Mouse (Mus musculus): ENCODE measurements around the gene Hsd3b6.
"Not testable (repeated sequence)": the region's sequence is repeated elsewhere in the genome, so short reads cannot be mapped to it uniquely, and the experiment has no call there.

The Hsd3b6 gene

GRCm38 (mm10) chr3:98814101-98814670, at the start of gene Hsd3b6:
Gene Hsd3b6 (minus strand): TSS chr3:98814443.
- DNase-seq (ENCODE audit: low spot score in 2 of 2): no peak

GRCm38 (mm10) chr3:98862800-98863199, 48.6 kb upstream of the Hsd3b6 start:
- DNase-seq (ENCODE audit: low spot score in 2 of 2): no peak

DNA sequence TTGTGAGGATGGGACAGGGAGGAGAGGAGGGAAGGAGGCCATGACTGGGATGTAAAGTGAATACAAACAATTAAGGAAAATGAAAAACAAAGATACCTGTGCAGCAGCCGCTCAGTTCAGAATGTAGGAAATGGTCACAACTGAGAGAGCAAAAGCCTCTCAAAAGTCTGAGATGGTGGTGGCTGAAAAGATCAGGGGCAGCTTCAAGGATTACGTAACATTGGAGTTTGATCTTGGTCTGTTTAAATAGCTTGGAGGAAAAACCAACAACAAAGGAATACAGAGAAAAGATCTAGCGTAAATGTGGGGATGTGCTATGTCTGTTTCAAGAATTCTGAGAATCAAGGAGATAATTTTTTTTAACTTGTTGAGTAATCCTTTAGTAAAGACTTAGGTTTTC, 45.3 kb upstream of the Hsd3b6 start, which contains the start of gene Hsd3b1:
Gene Hsd3b1 (minus strand): TSS at position 219 of the 400 bp plus-strand sequence.
- DNase-seq (ENCODE audit: low spot score in 2 of 2): no peak

DNA sequence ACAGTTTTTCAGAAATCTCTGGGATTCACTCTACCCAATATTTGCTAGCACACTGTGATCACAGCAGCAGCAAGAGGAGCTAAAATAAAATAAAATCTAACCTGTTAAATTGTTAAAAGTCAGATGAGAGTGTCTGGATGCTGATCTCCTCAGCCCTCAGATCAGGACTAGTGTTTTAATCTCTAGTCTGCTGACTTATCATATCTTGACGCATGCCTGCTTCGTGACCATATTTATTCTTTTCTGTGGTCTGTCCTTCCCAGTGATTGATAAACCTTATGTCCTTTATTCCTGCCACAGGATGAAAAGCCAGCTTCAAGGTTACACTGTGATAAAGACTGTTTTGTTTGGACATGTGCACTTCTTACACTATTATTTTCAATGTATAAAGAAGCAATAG, 43.8 kb upstream of the Hsd3b6 start:
- no peak for DNase-seq (ENCODE audit: low spot score in 2 of 2)

- DNase-seq (ENCODE audit: low spot score in 2 of 2): no peak
These were observed 42.6 kb upstream of the Hsd3b6 start for GRCm38 (mm10) chr3:98856892-98857291.

GRCm38 (mm10) chr3:98855160-98855559, 40.9 kb upstream of the Hsd3b6 start:
- DNase-seq (ENCODE audit: low spot score in 2 of 2): no peak

DNA sequence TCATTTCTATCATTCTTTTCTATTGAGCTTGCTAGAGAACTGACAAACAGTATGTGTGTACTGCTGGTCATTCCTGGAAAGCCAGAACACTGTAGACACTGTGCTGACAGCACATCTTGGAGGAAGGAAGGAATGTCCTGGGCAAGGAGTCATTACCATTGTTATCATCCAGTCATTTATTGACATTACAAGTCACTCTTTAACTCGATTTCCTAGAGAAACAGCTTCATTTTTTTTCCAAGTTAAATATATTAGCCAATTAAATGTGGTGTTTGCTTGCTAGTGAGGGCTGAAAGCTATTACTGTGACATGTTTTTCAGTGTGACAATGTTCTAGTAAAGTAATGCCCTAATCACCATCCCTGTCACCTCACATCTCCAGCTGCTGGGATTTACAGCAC, 39.4 kb upstream of the Hsd3b6 start:
- DNase-seq (ENCODE audit: low spot score in 2 of 2): no peak

DNA sequence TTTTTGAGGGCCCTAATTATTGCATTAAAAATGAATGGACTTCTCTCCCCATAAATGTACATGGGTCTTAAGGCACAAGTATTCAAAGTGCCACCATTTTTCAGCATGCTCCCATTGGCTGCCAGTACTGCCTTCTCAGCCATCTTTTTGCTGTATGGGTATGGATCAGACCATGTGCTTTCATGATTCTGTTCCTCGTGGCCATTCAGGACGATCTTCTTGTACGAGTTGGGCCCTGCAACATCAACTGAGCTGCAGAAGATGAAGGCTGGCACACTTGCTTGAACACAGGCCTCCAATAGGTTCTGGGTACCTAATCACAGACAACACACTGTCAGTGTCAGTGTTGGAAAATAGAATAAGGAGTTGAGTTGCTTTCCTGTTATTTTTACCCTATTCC, 38.8 kb upstream of the Hsd3b6 start:
- no peak for DNase-seq (ENCODE audit: low spot score in 2 of 2)

- no peak for DNase-seq (ENCODE audit: low spot score in 2 of 2)
These were observed 38.4 kb upstream of the Hsd3b6 start for GRCm38 (mm10) chr3:98852631-98853030.

- DNase-seq (ENCODE audit: low spot score in 2 of 2): no peak
These were observed 37.6 kb upstream of the Hsd3b6 start for GRCm38 (mm10) chr3:98851853-98852252.

DNA sequence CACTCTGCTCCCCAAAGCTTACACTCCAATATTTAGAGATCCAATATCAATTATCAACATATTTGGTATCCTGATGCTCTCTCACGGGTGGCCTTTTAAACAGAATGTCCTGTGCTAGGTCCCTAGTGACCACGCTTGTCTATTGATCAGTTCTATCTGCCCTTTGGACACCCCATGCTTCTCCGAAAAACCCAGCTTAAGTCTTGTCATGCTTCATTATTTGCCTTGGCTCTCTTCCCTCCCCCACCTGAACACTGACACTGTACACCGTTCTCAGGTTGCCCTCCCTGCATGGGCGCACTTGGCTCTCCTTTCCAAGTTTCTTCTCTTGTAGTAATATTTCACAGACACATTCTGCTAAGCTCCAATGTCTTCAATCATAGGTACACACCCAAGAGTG, 36.0 kb upstream of the Hsd3b6 start:
- DNase-seq (ENCODE audit: low spot score in 2 of 2): no peak

DNA sequence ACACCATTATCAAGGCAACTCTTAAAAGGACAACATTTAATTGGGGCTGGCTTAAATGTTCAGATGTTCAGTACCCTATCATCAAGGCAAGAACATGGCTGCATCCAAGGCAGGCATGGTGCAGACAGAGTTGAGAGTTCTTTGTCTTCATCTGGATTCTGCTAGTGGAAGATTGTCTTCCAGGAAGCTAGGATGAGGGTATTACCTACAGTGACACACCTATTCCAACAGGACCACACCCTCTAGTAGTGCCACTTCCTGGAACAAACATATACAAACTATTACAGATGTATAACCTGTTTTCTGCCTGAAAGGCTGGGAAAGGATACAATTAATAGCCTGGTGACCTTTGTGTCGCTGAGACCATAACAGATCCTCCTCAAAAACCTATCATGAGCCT, 34.7 kb upstream of the Hsd3b6 start:
- no peak for DNase-seq (ENCODE audit: low spot score in 2 of 2)

- DNase-seq (ENCODE audit: low spot score in 2 of 2): not testable (repeated sequence)
These were observed 1.6 kb downstream of the Hsd3b6 start for GRCm38 (mm10) chr3:98812653-98813052.

GRCm38 (mm10) chr3:98805032-98805431, 9.2 kb downstream of the Hsd3b6 start:
- DNase-seq (ENCODE audit: low spot score in 2 of 2): not testable (repeated sequence)

DNA sequence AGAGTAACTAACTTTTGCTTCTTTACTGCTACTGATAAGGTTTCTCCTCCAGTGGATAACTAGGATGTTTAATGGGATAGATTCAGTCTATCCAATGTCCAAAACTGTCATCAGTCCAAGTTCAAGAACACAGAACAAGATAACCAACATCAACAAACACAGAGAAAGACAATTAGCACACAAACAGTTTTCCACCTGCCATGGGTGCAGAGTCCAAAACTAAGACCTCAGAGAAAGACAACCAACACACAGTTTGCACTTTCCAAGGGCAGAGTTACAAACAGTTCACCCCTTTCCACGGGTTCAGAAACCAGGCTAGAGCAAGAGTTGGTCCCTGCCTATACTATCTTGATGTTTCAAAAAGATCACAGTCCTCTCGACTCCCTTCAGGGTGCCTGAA, 27.7 kb downstream of the Hsd3b6 start:
- DNase-seq (ENCODE audit: low spot score in 2 of 2): no peak

DNA sequence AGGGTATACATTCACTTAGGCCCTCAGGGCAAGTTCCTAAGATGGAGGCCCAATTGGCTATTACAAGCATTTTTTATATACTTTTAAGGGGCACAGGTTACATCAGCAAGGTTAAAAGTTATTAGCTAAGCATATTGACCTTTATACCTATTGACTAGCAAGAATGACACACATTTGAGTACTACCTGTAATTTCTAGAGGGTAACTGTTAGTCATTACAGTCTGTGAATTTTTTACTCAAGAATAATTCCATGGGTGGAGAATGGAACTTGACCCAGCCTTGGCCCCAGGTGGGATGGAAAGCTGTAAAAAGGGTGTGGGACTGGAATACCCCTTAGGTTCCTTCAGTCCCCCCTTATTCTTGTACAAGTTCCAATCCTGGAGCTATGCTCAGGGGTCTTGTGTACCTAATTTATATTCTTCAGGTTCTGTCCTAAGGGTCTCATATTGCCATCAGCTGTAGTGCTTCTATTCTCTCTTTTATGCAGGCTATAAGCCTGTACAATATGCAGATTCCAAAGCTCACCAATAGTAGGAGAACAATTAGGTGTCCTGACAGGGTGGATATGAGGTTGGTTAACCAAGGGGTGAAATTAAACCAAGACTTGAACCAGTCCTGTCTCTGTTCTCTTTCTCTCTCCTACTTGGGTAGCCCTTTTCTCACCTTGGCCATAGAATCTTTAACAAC, 31.9 kb downstream of the Hsd3b6 start:
- DNase-seq (ENCODE audit: low spot score in 2 of 2): no peak

GRCm38 (mm10) chr3:98780921-98781320, 33.3 kb downstream of the Hsd3b6 start:
- DNase-seq (ENCODE audit: low spot score in 2 of 2): no peak

DNA sequence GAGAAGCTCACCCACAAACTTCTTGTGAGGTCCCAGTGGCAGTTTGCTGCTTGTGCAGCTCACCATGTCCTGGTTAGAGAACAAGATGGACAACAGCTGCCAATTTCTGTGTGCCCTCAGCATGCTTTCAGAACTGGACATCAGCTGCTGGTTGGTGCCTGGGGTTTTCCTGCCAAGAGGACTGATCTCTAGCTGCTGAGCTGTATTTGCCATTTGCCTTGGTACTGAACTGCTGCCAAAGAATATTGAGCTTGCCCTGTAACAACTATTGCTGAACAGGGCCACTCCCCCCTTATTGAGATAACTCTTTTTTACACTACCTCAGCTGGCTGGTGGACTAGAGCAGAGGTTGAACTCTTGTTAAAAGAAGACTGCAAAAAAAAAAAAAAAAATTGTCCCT, 50.1 kb downstream of the Hsd3b6 start:
- DNase-seq (ENCODE audit: low spot score in 2 of 2): no peak

DNA sequence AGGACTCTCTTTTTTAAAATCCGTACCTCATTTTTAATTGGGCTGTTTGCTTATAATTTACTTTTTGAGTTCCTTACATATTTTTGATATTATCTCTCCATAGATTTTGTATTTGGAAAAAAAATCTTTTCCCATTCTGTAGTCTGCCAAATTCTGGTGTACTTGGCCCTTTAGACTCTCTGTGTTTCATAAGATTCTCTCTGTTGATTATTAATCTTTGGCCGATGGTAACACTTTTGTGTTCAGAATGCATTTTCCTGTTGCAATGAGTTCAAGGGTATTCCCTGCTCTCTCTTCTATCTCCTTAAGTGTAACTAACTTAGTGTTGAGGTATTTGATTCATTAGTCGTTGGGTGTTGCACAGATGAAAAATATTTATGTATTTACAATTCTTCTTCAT, 57.4 kb downstream of the Hsd3b6 start:
- DNase-seq (ENCODE audit: low spot score in 2 of 2): no peak
